Mouse (Mus musculus): ENCODE results near the gene Upk2. TPM values are rescaled to one million over a fixed set of nuclear protein-coding genes. Genes with fewer than 3 reads are reported as not detected.

Upk2 gene
- total RNA-seq, 2 experiments from 2014 or later, result not detected

DNA sequence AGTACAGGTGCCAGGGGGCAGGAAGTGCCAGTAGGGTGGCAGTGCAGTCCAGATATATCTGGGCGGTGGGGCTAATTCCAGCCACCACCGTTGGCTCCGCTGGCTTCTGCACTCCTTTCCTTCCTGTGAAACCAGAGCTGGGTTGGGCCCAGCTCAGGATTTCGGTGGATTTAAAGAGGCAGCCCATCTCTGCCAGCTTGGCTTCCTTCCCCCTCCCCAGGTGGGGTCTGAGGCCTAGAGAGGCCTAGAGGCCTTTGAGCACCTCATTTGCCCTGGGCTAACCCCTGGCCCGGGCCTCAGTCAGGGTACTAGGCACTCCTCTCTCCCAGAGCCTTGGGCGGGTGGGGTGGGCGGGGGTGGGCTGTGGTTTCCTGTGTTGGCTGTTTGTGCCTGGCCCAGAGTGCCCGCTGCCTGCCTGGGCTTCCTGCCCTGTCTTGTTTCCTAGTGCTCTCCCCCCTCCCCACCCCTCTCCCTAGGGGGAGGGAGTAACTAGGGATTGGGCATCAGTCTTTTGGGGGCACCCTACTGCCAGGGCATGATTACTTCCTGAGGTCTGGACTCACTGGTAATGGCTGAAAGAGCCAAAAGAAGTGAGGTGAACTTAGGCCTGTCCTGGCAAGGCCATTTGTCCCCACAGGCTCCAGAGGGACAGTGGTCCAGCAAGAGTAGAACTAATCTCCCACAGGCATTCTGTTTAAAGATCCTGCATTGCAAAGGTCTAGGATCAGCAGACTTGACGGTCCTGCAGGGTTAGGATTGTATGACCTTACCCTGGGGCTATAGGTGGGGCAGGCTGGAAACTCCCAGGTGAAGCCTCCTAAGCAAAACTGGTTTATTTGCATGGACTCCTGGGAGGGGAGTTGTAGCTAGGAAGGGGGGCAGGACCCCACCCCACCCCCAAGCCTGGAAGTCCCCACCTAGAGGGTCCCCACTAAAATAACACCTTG lies 40.4 kb upstream of the Upk2 start:
- H3K27ac ChIP-seq, result peak overlapping the region; percentile 91
- DNase-seq (ENCODE audit: low spot score in 2 of 2), result no peak
- TF ChIP-seq CTCF (conservative IDR thresholded peaks at IDR 0.05), result no peak
- peak overlapping the region; percentile 19; the same call in 1 of the 2 replicates for H3K4me3 ChIP-seq

DNA sequence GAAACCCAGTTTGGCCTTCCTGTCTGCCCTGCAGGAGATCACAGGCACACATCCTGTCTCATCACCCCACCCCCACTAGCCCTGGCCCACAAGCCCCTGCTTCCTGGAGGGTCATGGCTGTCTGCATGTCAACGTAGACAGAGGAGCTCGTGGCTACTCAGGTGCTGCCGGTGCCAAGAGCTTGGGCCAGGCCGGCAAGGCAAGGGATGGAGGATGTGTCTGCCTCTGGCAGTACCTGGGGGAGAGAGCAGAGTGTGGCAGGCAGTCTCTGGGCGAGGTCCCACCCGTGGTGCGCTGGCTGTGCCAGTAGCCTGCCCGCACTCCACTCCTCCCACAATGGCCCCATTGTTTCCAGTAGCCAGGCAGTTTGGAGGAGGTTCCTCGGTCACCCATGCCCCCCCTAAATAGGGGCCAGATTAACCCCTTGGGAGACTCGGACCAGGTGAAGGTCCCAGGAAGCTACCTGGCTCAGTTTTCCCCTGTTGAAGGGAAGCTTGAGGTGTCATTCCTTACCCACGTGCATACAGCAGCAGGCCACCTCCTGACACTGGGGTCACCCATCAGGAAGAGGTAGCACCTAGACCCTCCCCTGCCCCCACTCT lies 39.6 kb upstream of the Upk2 start:
- no peak for DNase-seq (ENCODE audit: low spot score in 2 of 2)
- Histone ChIP-seq H3K27ac (peak overlapping the region; percentile 91), H3K4me3 (peak overlapping the region; percentile 19; the same call in 1 of the 2 replicates)
- TF ChIP-seq CTCF (conservative IDR thresholded peaks at IDR 0.05), result no peak

DNA sequence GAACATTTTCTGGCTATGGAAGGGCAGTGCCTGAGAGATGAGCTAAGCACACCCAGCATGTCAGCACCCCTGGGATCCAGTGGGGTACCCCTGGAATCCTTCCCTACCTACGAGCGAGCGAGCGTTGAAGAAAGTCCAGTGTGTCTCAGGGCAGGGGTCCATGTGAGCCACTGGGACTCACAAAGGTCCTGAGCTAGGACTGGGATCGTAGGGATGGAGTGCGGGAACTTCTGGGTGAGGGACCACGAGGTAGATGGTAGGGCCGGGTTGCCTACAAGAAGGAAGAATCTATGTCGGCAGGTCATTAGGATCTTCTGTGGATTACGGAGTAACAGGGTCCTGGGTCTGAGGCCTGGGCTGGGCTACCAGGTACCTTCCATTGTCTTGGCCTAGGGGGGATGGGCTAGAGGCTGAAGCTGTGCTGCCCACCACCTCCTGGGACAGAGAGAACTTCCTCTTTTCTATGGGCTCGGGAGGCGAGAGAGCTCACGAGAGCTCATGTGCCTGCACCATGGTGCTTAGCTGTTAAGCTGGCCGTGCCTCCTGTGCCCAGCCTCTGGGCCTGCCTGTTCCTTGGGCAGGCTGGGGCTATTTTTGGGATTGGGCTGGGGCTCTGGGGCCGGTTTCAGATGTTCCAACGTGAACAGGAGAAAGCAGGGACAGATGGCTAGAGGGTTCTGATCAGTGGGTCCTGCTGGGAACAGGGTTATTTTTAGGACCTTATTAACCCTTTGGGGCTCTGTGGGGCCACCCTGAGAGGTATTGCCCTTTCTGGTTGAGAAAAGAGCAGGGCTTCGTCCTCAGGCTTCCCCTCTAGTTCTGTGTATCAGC lies 38.1 kb upstream of the Upk2 start:
- no peak for TF ChIP-seq CTCF (conservative IDR thresholded peaks at IDR 0.05)
- Histone ChIP-seq H3K27ac (peak overlapping the region; percentile 91), H3K4me3 (no peak overlapping the region)
- no peak for DNase-seq (ENCODE audit: low spot score in 2 of 2)

DNA sequence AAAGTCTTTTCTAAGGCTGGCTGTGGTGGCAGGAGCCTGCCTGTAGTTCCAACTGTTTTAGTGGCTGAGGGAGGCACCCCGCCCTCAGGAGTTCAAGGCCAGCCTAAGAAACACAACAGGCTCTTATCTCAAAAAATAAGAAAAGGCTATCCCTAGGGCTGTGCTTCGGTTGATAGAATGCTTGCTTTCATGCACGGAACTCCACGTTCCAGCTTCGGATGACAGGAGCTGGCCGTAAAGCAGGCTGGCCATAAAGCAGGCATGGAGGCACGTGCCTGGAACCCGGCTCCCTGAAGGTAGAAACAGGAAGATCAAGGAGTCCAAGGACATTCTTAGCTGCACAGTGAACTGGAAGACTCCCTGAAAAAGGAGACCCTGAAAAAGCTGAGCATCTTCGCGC lies 36.6 kb upstream of the Upk2 start:
- no peak for TF ChIP-seq CTCF (conservative IDR thresholded peaks at IDR 0.05)
- DNase-seq (ENCODE audit: low spot score in 2 of 2), result no peak

DNA sequence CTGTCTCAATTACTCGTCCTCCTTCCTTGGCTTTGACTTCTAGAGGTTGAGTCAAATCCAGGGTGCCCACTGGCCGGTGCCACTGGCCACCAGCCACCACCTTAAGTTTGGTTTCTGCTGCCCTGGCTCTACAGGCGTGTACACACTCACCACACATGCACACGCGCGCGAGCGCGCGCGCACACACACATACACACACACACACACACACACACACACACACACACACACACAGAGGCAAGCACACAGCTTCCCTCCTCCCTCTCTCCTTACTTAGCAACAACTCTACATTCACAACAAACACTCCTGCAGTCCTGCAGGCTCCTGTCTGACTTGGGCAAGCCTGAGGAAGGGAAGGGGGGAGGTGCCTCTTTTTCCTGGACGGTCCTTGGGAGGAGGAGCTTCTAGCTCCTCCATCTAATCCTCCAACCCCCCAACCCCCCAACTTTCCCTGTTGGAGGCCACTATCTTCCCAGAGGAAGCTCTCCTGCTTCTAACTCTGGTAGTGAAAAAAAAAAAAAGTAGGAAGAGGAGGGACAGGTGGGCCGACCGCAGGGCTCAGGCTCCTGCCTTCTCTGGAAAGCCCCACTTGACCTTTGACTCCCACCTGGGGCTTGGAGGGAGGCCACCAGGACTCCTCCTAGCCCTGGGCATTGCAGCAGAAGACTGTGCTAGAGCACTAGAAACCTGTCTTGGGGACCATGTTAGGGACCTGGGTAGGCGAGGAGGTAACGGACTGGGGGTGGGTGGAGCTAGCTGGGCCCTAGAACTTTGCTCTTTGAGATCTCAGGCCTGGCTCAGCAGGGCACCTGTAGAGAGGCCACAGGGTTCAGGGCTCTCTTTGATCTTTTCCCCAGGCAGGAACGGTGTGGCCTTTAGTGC lies 35.6 kb upstream of the Upk2 start:
- no peak overlapping the region for H3K4me3 ChIP-seq
- peak overlapping the region; percentile 53; the same call in 1 of the 2 replicates for H3K27ac ChIP-seq
- TF ChIP-seq CTCF (conservative IDR thresholded peaks at IDR 0.05), result no peak
- DNase-seq (ENCODE audit: low spot score in 2 of 2), result no peak

More for the DNA sequence above, 36.6 kb upstream of the Upk2 start:
- Histone ChIP-seq H3K4me3 (no peak overlapping the region), H3K27ac (no peak overlapping the region; the same call in 1 of the 2 replicates)

DNA sequence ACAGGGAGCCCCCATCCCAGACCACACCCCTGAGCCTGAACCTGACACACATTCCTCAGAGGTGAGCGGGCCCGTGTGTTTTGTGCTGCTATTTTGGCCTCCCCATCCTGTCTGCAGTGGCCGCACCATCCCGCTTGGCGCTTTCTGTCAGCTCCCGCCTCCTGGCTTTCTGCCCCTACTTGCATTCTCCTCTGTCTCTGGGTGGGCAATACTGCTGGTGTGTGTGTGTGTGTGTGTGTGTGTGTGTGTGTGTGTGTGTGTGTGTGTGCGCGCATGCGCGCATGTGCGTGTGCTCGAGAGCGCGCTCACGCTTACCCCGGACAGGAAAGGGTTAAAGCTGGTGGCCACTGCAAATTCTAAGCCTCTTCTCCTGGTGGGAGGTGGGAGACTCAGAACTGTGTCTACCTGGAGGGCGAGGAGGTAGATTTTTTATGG lies 34.9 kb upstream of the Upk2 start:
- H3K27ac ChIP-seq, result peak overlapping the region; percentile 98; the same call in 1 of the 2 replicates
- no peak for DNase-seq (ENCODE audit: low spot score in 2 of 2)
- no peak overlapping the region for H3K4me3 ChIP-seq
- TF ChIP-seq CTCF (conservative IDR thresholded peaks at IDR 0.05), result no peak

- no peak for TF ChIP-seq CTCF (conservative IDR thresholded peaks at IDR 0.05)
- peak in 1 of 2 experiments; percentile 74 for DNase-seq (ENCODE audit: low spot score in 2 of 2)
- peak overlapping the region; percentile 98 for H3K27ac ChIP-seq
- H3K4me3 ChIP-seq, result peak overlapping the region; percentile 33; the same call in 1 of the 2 replicates
Observed at GRCm38 (mm10) chr9:44488855-44489381, 34.1 kb upstream of the Upk2 start.

DNA sequence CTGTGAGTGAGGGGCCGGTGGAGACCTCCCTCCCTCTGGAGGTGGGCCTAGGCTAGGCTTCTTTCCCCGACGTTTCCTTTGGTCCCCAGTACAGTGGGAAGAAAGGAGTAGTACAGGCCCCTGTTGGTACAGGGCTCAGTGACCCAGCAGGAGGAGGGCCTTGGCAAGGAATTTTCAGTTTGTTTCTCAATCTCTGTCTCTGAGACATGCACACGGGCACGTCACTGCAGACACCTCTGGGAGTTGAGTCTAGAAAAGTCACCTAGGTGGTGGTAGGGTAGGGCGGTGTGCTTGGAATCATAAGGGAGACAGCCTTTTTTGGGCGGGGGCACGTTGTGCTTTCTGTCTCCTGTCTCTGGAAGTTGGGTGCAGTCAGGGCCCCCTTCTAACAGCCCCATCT lies 33.6 kb upstream of the Upk2 start:
- Histone ChIP-seq H3K4me3 (no peak overlapping the region), H3K27ac (peak overlapping the region; percentile 98)
- no peak for DNase-seq (ENCODE audit: low spot score in 2 of 2)
- TF ChIP-seq CTCF (conservative IDR thresholded peaks at IDR 0.05), result no peak

DNA sequence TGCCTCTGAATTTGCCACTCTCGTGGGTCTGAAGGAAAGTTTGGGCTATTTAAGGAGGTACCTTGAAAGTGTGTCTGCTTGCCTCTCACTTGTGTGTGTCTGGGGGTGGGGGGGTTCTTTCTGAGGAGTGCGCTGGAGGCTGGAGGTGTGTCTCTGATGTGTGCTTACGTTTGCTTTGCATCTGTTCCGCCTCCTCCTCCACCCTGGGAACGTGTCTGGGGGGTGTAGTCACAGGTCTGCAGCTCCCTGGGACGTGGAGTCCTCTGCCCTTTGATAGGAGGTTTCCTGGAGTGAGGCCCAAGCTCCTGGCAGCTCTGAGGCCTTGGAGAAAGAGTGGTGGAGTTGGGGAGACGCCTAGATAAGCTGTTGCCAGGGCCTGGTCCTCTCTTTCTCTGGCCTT lies 32.7 kb upstream of the Upk2 start:
- peak overlapping the region; percentile 98 for H3K27ac ChIP-seq
- peak overlapping the region; percentile 36; the same call in 1 of the 2 replicates for H3K4me3 ChIP-seq
- DNase-seq (ENCODE audit: low spot score in 2 of 2), result no peak
- TF ChIP-seq CTCF (conservative IDR thresholded peaks at IDR 0.05), result no peak

DNA sequence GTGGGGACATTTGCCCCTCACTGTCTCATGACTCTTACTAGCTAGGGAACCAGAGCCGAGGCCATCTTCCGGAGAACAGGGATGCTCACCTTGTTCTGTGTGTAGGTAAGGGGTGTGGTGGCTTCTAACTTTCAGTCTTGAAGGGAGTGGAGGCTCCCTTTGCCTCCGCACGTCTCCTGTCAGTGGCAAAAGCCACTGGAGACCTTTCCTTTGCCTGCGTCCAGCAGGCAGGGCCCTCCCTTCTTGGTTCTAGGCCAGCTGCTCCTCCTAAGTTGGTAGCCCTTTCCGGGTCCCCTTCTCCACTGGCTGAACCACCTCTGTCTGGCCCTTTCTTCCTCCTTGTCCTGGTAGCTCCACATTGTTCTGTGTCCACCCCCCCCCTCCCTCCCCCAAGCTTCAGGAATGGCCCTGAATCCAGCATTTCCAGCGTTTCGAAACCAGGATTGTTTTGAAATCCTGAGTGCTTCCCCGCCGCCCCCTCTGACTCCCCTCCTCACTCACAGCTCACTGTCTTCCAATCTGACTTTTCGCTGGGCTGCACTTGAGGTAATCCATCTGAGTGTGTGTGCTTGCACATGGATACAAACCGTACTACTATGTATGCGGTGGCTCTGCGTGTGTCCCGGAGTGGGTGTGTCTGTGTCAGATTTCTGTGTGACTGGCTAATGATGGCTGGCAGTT lies 32.1 kb upstream of the Upk2 start:
- DNase-seq (ENCODE audit: low spot score in 2 of 2), result no peak
- Histone ChIP-seq H3K27ac (peak overlapping the region; percentile 98), H3K4me3 (peak overlapping the region; percentile 36)
- TF ChIP-seq CTCF (conservative IDR thresholded peaks at IDR 0.05), result no peak

DNA sequence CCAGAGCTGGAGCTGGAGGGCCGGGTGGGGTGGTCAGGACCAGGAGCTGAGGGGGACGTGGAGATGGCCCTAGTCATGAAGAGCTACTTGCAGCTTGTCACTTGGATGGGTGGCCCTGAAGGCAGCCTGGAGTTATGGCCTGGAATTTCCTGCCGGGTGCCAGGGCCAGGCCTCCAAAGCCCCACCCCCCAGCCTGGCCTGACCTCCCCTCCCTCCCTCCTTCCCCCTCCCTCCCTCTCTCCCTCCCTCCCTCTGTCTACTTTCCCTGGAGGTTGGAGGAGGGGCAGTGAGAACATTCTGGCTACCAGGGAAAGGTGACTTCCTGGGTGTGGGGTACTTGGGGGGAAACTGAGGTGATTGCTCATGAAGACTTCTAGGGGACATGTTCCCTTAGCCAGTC lies 31.6 kb upstream of the Upk2 start:
- no peak for DNase-seq (ENCODE audit: low spot score in 2 of 2)
- no peak for TF ChIP-seq CTCF (conservative IDR thresholded peaks at IDR 0.05)
- H3K27ac ChIP-seq, result peak overlapping the region; percentile 98
- H3K4me3 ChIP-seq, result peak overlapping the region; percentile 85

All from layer of hippocampus, adult 2 months (tissue).